Mouse (Mus musculus): ENCODE data around the gene Sdf2l1. TPM values are rescaled to one million over a fixed set of nuclear protein-coding genes. Genes with fewer than 3 reads are reported as not detected.

Gene Sdf2l1
- 116 TPM for polyA plus RNA-seq (2014; fragmentation: Illumina TruSeq; extraction: RNeasy Lipid Tissue Mini Kit (QIAGEN cat#74804); ENCODE audit: low read depth, low replicate concordance)

GRCm38 (mm10) chr16:17132089-17132905 lies at the start of gene Sdf2l1:
Gene Sdf2l1, minus strand, starts transcription at chr16:17132383.

GRCm38 (mm10) chr16:17146772-17147235 lies 14.6 kb upstream of the Sdf2l1 start, which contains the start of gene Ccdc116:
Gene Ccdc116, minus strand, starts transcription at chr16:17147229.

DNA sequence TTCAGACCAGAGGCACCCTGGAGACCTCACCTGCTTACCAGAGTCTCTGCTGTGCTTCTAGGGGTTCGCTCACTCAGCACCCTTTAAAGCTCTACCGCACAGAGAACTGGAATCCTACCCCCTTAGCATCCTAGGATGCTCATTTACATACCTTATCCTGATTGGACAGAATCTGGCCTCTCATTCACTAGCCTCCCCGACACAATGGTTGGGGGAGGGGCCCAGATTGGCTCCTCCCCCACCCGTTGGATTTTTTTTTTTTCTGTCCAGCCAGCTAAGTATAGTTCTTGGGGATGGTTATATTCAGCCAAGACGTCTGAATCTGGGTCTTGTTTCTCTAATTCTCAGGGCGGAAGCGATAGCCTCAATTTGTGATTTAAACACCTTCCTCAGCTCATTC lies 12.2 kb upstream of the Sdf2l1 start, which contains the start of gene Ydjc:
Gene Ydjc, plus strand, starts transcription at position 283 of the 400 bp plus-strand sequence.

DNA sequence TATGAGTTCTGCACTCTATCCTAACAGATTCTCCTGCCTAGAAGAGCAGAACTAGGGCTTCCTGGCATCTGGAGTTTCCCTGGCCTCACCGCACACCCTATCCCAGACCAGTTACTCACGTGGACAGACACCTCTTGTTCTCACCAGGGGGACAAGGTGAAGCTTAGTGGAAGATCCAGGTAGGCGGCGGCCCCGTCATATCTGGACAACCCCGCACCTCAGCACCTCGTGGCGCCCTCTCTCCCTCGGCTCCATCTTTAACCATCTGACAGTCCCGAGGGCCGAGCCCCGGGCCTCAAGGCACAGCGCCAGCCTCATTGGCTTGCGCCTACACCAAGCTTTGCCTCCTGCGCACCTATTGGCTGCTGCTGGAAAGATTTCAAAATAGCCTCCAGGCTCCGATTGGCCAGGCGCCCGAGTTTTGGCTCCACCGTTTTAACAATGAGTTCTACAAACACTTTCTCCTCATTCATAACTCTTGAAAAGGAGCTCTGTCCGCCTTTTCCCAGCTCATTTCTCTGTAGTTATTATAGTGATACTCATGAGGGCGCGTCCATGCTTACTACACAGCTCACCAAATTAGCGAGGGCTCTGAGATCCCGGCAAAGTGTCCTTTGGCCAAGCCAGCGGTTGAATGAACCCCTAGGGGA lies 7.2 kb downstream of the Sdf2l1 start, which contains the start of gene 2610318N02Rik:
Gene 2610318N02Rik, minus strand, starts transcription at position 297 of the 650 bp plus-strand sequence.

GRCm38 (mm10) chr16:17110771-17111743 lies 21.1 kb downstream of the Sdf2l1 start, which contains the start of gene Ppil2:
Gene Ppil2, minus strand, starts transcription at chr16:17111257.

Other genes starting within 250 kb of the Sdf2l1 start
- gene Ppm1f, start 235.9 kb downstream of the Sdf2l1 start, polyA plus RNA-seq (2014; fragmentation: Illumina TruSeq; extraction: RNeasy Lipid Tissue Mini Kit (QIAGEN cat#74804); ENCODE audit: low read depth, low replicate concordance): 15.3 TPM
- 101 TPM for gene Mapk1, start 149.0 kb downstream of the Sdf2l1 start, polyA plus RNA-seq (2014; fragmentation: Illumina TruSeq; extraction: RNeasy Lipid Tissue Mini Kit (QIAGEN cat#74804); ENCODE audit: low read depth, low replicate concordance)
- gene Ypel1, start 62.7 kb downstream of the Sdf2l1 start, polyA plus RNA-seq (2014; fragmentation: Illumina TruSeq; extraction: RNeasy Lipid Tissue Mini Kit (QIAGEN cat#74804); ENCODE audit: low read depth, low replicate concordance): 9.1 TPM
- 61.7 TPM for gene Ppil2, start 21.1 kb downstream of the Sdf2l1 start, polyA plus RNA-seq (2014; fragmentation: Illumina TruSeq; extraction: RNeasy Lipid Tissue Mini Kit (QIAGEN cat#74804); ENCODE audit: low read depth, low replicate concordance)
- gene 2610318N02Rik, start 7.2 kb downstream of the Sdf2l1 start, polyA plus RNA-seq (2014; fragmentation: Illumina TruSeq; extraction: RNeasy Lipid Tissue Mini Kit (QIAGEN cat#74804); ENCODE audit: low read depth, low replicate concordance): 33.2 TPM
- gene Ydjc, start 12.2 kb upstream of the Sdf2l1 start, polyA plus RNA-seq (2014; fragmentation: Illumina TruSeq; extraction: RNeasy Lipid Tissue Mini Kit (QIAGEN cat#74804); ENCODE audit: low read depth, low replicate concordance): 3.0 TPM
- 3.8 TPM for gene Ccdc116, start 14.8 kb upstream of the Sdf2l1 start, polyA plus RNA-seq (2014; fragmentation: Illumina TruSeq; extraction: RNeasy Lipid Tissue Mini Kit (QIAGEN cat#74804); ENCODE audit: low read depth, low replicate concordance)
- 118 TPM for gene Ube2l3, start 70.3 kb upstream of the Sdf2l1 start, polyA plus RNA-seq (2014; fragmentation: Illumina TruSeq; extraction: RNeasy Lipid Tissue Mini Kit (QIAGEN cat#74804); ENCODE audit: low read depth, low replicate concordance)
- 4.1 TPM for gene Rimbp3, start 76.2 kb upstream of the Sdf2l1 start, polyA plus RNA-seq (2014; fragmentation: Illumina TruSeq; extraction: RNeasy Lipid Tissue Mini Kit (QIAGEN cat#74804); ENCODE audit: low read depth, low replicate concordance)
- gene Hic2, start 101.2 kb upstream of the Sdf2l1 start, polyA plus RNA-seq (2014; fragmentation: Illumina TruSeq; extraction: RNeasy Lipid Tissue Mini Kit (QIAGEN cat#74804); ENCODE audit: low read depth, low replicate concordance): 2.4 TPM
- 25.0 TPM for gene Tmem191c, start 143.7 kb upstream of the Sdf2l1 start, polyA plus RNA-seq (2014; fragmentation: Illumina TruSeq; extraction: RNeasy Lipid Tissue Mini Kit (QIAGEN cat#74804); ENCODE audit: low read depth, low replicate concordance)
- gene Serpind1, start 199.0 kb upstream of the Sdf2l1 start, polyA plus RNA-seq (2014; fragmentation: Illumina TruSeq; extraction: RNeasy Lipid Tissue Mini Kit (QIAGEN cat#74804); ENCODE audit: low read depth, low replicate concordance): not detected